Mouse (Mus musculus): ENCODE measurements around the gene Il6ra.

DNA sequence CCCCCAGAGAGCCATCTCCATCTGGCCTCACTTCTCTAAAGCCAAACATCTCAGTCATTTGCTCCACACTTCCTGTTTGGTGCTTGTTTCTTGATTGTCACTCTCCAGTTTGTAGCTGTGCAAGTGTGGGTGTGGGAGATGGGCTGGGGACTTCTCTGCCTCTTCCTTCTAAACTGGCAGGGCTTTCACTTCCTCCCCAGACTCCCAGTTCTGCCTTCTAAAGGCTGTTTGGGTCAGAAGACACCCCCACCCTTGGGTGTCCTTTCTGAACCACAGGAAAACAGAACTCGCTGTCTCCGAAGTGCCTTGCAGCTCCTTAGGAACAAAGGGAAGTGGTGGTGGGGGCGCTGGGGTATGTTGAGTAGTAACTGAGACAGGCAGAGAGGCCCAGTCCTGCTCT, 1.8 kb downstream of the Il6ra start:
- TF ChIP-seq POLR2A (IDR thresholded peaks at IDR 0.05; ENCODE audit: insufficient read depth, low read depth, low read length): no peak
- no peak for TF ChIP-seq CTCF (IDR thresholded peaks at IDR 0.05; ENCODE audit: insufficient read depth, low read depth, low read length)

Measured in olfactory bulb, adult 2 months (tissue).